Mouse (Mus musculus) C2C12 (cell line): ENCODE measurements around the gene Vmn2r107.

ENCODE experiments used
- CTCF ChIP-seq: IDR thresholded peaks from one replicate; pipeline ENCODE4 v1.5.1; 2011; ENCODE audit not compliant: control insufficient read depth, insufficient read depth, insufficient read length
- MYOG ChIP-seq: IDR thresholded peaks from one replicate; pipeline ENCODE4 v1.6.1; 2011; ENCODE audit not compliant: control insufficient read depth, insufficient read length; ENCODE audit errors: extremely low read depth
- USF1 ChIP-seq: IDR thresholded peaks from one replicate; pipeline ENCODE4 v1.6.1; 2011; ENCODE audit warnings: low read depth, mild to moderate bottlenecking, control low read depth, moderate library complexity

GRCm38 (mm10) chr17:20305790-20306189 is 39.3 kb upstream of the Vmn2r107 start:
- TF ChIP-seq CTCF (no peak), MYOG (no peak), USF1 (no peak)
